Mouse (Mus musculus): Measurements from ENCODE around the gene Vps41. TPM values are rescaled to one million over a fixed set of nuclear protein-coding genes. Genes with fewer than 3 reads are reported as not detected.

The Vps41 gene
- 10 to 100 TPM; 81.9 to 91.8 TPM for polyA plus RNA-seq (2017; shearing (Covaris generic))

DNA sequence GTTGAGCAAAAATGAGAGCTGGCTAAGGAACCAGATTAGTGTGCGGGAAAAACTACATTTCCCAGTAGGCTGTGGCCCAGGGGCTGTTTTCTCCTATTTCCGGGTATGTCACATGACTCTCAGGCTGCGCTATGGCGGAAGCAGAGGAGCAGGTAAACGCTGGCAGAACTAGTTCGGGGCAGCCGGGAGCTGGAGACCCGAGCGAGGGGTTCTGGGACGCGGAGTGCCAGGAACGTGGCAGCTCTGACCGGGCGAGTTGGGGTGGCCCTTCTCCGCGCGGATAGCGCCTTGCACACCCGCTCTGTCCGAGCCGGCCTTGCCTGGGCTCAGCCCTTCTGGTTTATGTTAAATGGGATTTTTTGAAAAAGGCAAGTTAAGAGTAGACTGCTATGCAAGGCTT, at the start of gene Vps41:
Gene Vps41 (plus strand): TSS at position 102 of the 400 bp plus-strand sequence.

Other genes with a start within 250 kb of the Vps41 start
- gene Amph, start 230.9 kb downstream of the Vps41 start, polyA plus RNA-seq (2017; shearing (Covaris generic)): 1 to 10 TPM in 1 of 2 experiments, under 1 TPM in 1; 0.12 to 2.1 TPM